Mouse (Mus musculus): Measurements from ENCODE around the gene Il25. TPM values are rescaled to one million over a fixed set of nuclear protein-coding genes. Genes with fewer than 3 reads are reported as not detected.

The Il25 gene
- polyA plus RNA-seq (2012; rRNA removed), result 0.67 and 0.92 TPM in 2 replicates

DNA sequence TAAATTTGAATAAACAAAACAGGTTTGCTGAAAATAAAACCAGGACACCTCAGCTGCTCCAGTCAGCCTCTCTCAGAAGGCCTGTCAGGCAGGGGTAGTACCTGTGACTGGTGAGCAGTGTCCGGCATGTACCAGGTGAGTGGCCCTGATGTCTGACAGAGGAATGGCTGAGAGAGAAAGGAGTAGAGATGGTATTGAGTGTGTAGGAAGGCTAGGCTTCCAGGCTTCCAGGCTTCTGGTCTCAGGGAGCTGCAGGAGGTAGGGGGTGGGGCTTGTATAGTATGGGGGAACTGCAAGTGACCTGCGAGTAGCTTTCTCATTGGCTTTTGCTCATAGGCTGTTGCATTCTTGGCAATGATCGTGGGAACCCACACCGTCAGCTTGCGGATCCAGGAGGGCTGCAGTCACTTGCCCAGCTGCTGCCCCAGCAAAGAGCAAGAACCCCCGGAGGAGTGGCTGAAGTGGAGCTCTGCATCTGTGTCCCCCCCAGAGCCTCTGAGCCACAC lies at the start of gene Il25:
Gene Il25 (plus strand): TSS at position 51 of the 506 bp plus-strand sequence.

DNA sequence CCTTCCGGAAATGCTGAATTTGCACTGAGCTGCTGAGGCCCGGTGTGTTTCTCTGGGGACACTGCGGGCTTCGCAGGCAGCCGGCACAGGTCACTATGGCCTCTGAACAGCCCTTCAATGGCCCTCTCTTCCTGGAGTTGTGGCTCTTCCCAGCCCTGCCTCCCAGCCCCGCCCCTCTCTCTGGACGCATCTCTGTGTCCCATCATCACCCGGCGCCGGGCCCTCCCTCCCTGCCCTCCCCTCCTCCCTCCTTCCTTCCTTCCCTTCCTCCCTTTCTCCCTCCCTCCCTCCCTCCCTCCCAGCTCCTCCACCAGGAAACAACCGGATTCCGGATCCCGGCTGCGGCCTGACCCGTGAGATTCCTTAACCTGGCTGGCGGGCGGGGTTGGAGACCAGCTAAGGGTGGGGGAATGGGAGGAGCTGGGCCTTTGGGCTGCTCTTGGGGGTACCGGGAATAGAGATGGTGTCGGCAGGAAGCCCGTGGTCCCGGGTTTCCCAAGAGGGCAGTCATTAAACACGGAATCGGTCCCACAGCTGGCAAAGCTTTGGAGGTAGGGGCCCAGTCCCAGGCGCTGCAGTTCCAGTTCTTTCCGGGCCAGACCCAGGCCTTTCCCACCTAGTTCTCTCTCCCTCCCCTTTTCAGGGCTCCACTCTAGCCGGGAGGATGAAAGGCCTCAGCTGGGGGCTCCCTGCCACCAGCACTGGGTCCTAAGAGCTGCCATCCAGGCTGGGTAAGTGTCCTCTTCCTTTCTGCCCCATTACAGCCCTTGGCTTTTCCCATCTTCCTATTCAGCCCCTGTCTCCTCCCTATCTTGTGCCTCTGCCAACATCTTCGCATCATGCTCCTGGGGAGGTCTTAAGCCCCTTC lies 49.1 kb upstream of the Il25 start, which contains the start of the genes Bcl2l2 and Gm20521:
Gene Bcl2l2 (plus strand): TSS at position 224 of the 868 bp plus-strand sequence.
Gene Gm20521 (plus strand): TSS at position 288 of the 868 bp plus-strand sequence.

DNA sequence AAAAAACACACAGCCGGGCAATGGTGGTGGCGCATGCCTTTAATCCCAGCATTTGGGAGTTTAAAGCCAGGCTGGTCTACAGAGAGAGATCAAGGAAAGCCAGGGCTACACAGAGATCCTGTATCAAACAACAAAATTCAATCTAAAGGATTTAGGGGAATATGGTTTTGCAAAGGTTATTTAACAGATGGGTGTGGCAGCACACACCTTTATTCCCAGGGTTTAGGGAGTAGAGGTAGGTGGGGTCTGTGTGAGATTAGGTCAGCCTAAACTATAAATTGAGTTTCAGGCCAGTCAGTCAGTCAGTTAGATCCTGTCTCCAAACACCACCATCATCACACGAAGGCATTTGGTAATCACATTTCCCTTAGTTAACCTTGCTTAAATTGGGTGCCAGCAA lies 40.3 kb upstream of the Il25 start, which contains the start of gene Pabpn1:
Gene Pabpn1 (plus strand): TSS at position 301 of the 400 bp plus-strand sequence.

DNA sequence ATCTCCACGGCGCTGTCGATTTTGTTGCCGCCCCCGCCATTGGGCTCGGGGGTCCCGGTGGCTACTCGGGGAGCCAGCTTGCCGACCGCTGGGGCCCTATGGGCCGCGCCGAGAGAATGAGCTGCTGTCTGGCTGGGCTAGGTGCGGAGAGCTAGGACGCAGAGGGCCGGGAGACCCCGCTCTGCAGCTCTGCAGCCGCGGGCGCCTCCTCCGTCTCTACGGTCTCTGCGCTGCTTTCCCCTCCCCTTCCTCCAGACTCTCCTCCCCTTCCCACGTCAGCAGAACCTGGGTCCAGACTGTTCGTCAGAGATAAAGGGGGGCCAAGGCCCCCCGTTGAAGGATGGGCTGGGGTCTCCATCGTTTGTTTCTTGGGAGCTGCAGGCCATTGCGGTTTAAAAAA lies 19.6 kb upstream of the Il25 start, which contains the start of gene Slc22a17:
Gene Slc22a17 (minus strand): TSS at position 247 of the 400 bp plus-strand sequence.

DNA sequence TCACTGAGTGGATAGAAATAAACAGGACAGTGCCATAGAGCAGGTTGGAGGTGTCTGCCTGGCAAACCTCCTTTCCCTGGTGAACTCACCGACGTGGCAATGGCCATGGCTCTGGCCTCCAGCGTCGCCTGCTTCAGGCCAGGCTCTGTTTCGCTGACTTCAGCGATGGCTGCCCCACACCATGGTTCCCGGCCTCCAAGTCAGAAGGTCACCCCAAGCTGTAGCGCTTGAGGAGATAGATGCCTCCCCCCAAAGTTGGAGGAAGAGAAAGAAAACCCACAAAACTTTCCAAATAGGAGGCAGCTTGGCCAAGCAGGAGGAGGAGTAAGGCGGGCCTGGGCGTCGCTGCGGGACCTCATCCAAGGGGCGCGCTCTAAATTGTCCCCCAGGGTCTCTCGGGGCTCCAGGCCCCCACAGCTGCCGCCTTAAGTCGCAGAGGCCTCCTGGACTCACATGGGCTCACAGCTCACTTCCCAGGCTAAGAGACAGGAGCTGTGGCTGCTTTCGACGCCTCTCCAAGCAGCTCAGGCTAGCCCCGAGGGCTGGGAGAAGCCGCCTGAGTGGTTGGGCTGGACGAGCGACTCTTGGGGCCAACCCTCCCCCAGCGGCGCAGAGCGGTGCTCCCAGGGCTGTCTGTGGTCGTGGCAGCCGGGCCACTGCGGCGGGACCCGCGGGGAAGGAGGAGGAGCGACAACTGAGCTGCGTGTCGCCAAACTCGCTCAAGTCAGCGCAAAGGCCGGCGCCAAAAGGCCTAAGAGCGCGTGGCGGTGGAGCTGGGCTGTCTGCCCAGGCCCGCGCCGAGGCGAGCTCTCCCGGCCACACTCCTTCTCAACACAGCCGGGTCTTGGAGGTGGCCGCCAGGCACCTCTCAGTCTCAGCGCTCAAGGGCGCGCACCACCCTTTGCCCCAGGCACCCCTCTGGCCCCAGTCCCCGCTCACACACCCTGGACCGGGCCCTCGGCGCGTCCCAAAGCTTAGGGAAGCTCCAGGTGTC lies 6.8 kb upstream of the Il25 start, which contains the start of gene Efs:
Gene Efs (minus strand): TSS at position 778 of the 994 bp plus-strand sequence.

DNA sequence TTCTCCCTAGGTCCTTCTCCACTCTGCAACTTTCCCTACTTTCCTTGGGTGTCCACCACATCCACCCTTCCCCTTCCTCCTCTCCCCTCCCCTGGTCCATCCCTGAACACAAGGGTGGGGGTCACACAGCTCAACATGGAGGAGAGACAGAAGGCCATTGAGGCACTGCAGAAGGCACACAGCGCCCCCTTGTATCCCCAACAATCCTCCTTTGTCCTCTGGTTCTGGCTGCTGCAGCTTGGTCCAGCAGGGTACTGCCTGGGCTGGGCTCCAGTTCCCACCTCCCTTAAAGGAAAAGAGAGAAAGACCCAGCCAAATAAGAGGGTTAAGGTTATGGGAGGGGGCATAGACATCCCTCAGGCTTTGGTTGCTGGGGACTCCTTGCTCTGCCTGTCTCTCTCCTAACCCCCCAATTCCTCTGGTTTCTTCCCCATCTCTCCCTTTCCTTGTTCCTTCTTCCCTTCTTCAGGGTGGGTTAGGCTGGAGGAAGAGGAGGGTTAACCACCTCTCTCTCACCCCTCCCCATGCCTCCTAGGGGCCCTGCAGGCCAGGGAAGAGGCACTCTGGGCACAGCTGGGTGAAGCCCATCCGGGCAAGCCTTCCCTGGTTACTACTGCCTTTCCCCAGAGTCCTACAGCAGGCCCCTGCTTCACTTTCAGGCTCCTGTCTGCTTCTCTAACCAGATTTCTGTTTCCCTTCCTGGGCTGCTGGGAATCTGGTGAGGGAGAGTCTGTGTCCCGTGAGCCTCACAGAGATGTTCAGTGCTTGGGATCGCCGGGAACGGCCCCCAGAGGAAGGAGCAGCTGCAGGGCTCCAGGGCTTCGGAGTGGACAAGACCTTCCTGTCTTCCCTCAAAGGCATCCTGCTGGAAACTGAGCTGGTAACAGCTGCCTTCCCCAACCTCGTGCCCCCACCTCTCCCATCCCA lies 3.7 kb downstream of the Il25 start, which contains the start of gene Cmtm5:
Gene Cmtm5 (plus strand): TSS at position 358 of the 927 bp plus-strand sequence.

DNA sequence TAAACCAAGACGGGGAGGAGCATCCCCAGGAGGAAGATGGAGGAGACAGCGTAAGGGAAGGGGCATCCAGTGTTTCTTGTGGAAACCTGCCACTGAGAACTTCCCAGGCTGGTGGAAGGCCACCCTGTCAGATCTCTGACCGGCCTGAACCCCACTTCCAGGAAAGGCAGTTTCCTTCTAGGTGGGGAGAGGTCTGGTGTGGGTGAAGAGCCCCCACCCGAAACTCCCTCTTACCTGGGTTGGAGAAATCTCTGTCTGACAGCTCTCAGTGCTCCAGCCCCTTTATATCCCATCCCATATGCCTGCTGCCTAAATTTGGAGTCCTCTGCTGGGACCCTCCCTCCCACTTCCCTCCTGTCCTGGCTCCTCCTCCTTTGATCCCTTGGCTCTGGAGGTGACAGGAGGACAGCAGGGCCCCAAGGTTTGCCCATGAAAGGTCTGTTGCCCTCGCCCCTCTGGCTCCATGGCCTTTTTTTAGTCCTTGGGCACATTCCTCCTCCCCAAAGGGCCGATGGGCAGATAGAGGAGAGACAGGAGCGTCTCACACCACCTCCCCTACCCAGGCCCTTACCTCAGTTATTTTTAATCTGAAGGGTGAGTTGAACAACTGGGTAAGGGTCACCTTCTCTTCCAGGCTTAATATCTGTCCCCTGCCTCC lies 34.0 kb downstream of the Il25 start, which contains the start of gene Myh6:
Gene Myh6 (minus strand): TSS at position 608 of the 658 bp plus-strand sequence.

DNA sequence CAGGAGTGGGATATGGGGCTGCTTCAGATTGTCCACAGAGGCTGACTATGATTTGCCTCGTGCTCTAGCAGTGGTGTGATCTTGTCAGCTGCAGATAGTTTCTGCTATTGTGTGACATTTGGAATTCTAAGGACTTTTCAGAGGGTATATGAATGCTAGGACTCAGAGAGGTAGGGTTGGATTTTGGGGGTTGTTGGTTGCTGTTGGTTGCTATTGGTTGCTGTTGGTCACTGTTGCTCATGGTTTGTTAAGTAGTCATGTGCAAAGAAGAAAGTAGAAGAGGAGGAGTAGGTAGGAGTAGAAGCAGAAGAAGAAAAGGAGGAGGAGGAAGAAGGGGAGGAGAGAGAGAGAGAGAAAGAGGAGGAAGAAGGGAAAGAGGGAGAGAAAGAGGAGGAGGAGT lies 44.1 kb downstream of the Il25 start, which contains the start of gene Gm17428:
Gene Gm17428 (plus strand): TSS at position 301 of the 400 bp plus-strand sequence.

Other genes starting within 250 kb of the Il25 start
- 35.0 and 51.2 TPM in 2 replicates for gene 1700123O20Rik, start 246.5 kb upstream of the Il25 start, polyA plus RNA-seq (2012; rRNA removed)
- gene Acin1, start 245.8 kb upstream of the Il25 start, polyA plus RNA-seq (2012; rRNA removed), result 88.5 and 92.0 TPM in 2 replicates
- gene Gm29776, start 233.9 kb upstream of the Il25 start, polyA plus RNA-seq (2012; rRNA removed), result 0.06 TPM in 1 of 2 replicates, not detected in the other
- gene Cebpe, start 220.5 kb upstream of the Il25 start, polyA plus RNA-seq (2012; rRNA removed), result 0.32 and 0.94 TPM in 2 replicates
- 7.8 and 8.6 TPM in 2 replicates for gene Slc7a8, start 150.7 kb upstream of the Il25 start, polyA plus RNA-seq (2012; rRNA removed)
- gene Rnf212b, start 118.6 kb upstream of the Il25 start, polyA plus RNA-seq (2012; rRNA removed), result not detected in 2 replicates
- 2.2 and 4.0 TPM in 2 replicates for gene Homez, start 61.7 kb upstream of the Il25 start, polyA plus RNA-seq (2012; rRNA removed)
- gene Ppp1r3e, start 55.1 kb upstream of the Il25 start, polyA plus RNA-seq (2012; rRNA removed), result 19.1 and 22.7 TPM in 2 replicates
- 57.4 and 72.3 TPM in 2 replicates for gene Bcl2l2, start 49.3 kb upstream of the Il25 start, polyA plus RNA-seq (2012; rRNA removed)
- 10.2 and 19.3 TPM in 2 replicates for gene Gm20521, start 49.3 kb upstream of the Il25 start, polyA plus RNA-seq (2012; rRNA removed)
- gene Pabpn1, start 40.2 kb upstream of the Il25 start, polyA plus RNA-seq (2012; rRNA removed), result 56.7 and 65.4 TPM in 2 replicates
- gene Slc22a17, start 19.6 kb upstream of the Il25 start, polyA plus RNA-seq (2012; rRNA removed), result 30.7 and 38.2 TPM in 2 replicates
- gene Efs, start 6.6 kb upstream of the Il25 start, polyA plus RNA-seq (2012; rRNA removed), result 13.0 and 13.8 TPM in 2 replicates
- gene Cmtm5, start 3.6 kb downstream of the Il25 start, polyA plus RNA-seq (2012; rRNA removed), result 2.8 and 3.5 TPM in 2 replicates
- 0.06 TPM in 1 of 2 replicates, not detected in the other for gene Myh6, start 34.2 kb downstream of the Il25 start, polyA plus RNA-seq (2012; rRNA removed)
- gene Gm17428, start 44.2 kb downstream of the Il25 start, polyA plus RNA-seq (2012; rRNA removed), result not detected in 2 replicates
- gene Myh7, start 61.9 kb downstream of the Il25 start, polyA plus RNA-seq (2012; rRNA removed), result 0.05 and 0.32 TPM in 2 replicates
- gene Ngdn, start 82.8 kb downstream of the Il25 start, polyA plus RNA-seq (2012; rRNA removed), result 9.1 and 11.1 TPM in 2 replicates
- 2.0 and 2.7 TPM in 2 replicates for gene Zfhx2, start 159.6 kb downstream of the Il25 start, polyA plus RNA-seq (2012; rRNA removed)
- 5.6 and 6.1 TPM in 2 replicates for gene Thtpa, start 162.1 kb downstream of the Il25 start, polyA plus RNA-seq (2012; rRNA removed)
- gene Ap1g2, start 173.9 kb downstream of the Il25 start, polyA plus RNA-seq (2012; rRNA removed), result 65.8 and 73.0 TPM in 2 replicates
- 5.5 and 7.1 TPM in 2 replicates for gene Jph4, start 184.2 kb downstream of the Il25 start, polyA plus RNA-seq (2012; rRNA removed)

Measured in colon, adult 2 months (tissue).